Mouse (Mus musculus) thymus, adult 2 months (tissue): ENCODE measurements around the gene Enho.

Experiments
- CTCF ChIP-seq: fragments of 200-500 bp; IDR thresholded peaks from 2 replicates; pipeline ENCODE4 v1.5.1; 2012; ENCODE audit warnings: mild to moderate bottlenecking, control low read depth, low read length, moderate library complexity, borderline replicate concordance; ENCODE audit not compliant: control insufficient read depth, poor library complexity, insufficient read depth; ENCODE audit errors: extremely low read depth
- POLR2A ChIP-seq: fragments of 200-500 bp; IDR thresholded peaks from 2 replicates; pipeline ENCODE4 v1.6.1; 2012; ENCODE audit warnings: mild to moderate bottlenecking, low read length, control low read depth, moderate library complexity; ENCODE audit not compliant: control insufficient read depth, poor library complexity, insufficient read depth; ENCODE audit errors: extremely low read depth

GRCm38 (mm10) chr4:41660851-41661430, 20.8 kb upstream of the Enho start:
- TF ChIP-seq CTCF (no peak), POLR2A (no peak)
